Mouse (Mus musculus) activated CD4-positive, CD25-positive, alpha-beta regulatory T cell, adult 4 months (primary cell): ENCODE data around the gene Rcn2. TPM values are rescaled to one million over a fixed set of nuclear protein-coding genes. Genes with fewer than 3 reads are reported as not detected.

Experiments used
- ATAC-seq: one replicate; pipeline ENCODE4 v1.8.0; 2017
- polyA plus RNA-seq, 2 experiments: library from polyadenylated mRNA; unstranded; fragments of 100-300 nt; shearing (Covaris generic); gene quantifications; one replicate each; pipeline ENCODE4 v1.2.1; 2017

Rcn2 gene
- polyA plus RNA-seq, 2 experiments from 2014 or later, result 16.7 to 21.5 TPM

DNA sequence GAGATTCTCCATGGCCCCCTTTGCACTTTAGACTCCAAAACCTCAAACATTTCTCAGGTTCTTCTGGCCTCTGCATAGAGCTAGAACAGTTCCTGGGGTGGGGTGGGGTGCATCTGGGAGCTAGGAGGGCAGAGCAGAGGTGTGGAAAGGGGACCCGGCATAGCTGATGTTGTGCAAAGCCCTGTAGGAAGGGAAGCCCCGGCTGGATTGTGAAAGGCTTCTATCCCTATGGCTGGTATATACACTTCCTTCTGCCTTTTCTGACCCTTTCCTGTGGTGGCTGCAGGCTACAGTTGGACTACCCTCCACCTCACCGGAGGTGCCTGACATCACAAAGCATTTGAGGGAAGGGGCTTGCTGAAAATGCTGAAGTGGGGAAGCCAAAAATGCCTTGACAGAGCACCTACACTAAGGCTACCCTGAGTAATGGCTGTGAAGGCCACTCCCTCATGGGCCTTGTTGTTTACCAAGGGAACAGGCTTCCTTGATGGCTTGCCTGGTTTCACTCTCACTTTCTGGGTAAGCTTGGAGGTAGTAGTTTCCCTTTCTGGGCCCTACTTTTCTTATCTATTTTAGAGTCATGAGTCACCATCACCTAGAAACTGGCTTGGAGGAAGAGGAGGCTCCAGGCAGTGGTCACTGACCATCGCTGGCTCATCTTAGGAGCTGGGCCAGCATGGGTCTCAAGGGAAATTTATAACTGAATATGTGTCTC is 56.1 kb downstream of the Rcn2 start:
- peak; percentile 53 for ATAC-seq

DNA sequence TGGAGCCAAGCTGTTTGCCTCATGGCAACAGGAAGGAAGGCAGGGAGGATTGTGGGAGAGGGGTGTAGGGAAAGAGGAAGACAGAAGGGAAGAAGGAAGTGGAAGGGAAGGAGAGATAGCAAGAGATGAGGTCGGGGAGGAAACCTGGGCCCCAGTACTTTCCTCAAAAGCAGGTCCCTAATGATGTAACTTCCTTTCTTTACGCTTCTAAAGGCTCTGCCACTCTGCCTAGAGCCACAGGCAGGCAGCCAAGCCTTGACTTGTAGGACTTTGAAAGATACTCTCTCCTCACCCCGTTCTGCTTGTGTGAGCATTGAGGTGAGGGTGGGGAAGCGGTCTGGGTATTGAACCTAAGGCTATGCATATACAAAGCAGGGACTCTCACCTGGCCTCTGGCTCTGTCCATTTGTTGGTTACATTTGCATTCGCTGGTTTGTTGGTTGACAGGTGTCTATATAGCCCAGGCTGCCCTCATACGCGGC is 58.4 kb downstream of the Rcn2 start:
- peak; percentile 13 for ATAC-seq

GRCm38 (mm10) chr9:56101022-56101421 is 59.4 kb downstream of the Rcn2 start:
- no peak for ATAC-seq

DNA sequence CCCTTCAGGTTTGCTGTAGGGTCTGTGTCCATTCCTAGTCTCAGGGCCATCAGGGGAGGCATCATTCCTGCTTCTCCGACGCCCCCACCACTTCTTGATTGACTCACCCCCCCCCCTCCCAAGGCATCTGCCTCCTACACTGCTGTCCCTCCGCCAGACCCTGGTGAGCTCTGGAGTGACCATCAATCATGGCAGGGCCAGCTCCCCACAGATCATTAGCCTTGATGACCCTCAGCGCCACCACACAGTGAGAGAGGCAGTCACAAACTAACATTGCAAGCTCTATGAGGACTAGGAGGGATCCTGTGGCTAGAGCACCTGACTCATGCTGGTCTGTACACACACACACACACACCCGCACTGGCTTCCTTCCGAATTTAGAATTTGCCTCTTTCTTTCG is 63.3 kb downstream of the Rcn2 start:
- ATAC-seq, result no peak

- no peak for ATAC-seq
Observed at GRCm38 (mm10) chr9:56106274-56107072, 64.8 kb downstream of the Rcn2 start.

- no peak for ATAC-seq
Observed at GRCm38 (mm10) chr9:56107527-56107926, 65.9 kb downstream of the Rcn2 start.

DNA sequence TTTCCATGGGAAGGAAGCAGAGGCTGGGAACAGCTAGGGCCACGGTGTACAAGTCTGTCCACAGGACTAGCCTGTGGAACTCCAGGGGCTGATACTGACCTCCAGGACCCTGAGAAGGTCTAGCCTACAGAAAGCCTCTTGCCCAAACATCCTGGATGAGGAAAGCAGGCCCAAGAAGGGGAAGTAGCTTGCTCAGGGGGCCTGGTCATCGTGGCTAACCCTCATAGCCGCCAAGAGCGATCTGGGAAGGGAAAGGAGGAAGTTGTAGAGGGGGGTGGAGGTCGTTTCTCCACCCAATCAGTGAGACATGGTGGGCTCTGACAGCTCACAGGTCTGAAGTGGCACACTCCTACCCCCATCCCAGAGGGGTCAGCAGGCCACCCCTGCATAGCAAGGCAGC is 66.5 kb downstream of the Rcn2 start:
- ATAC-seq, result no peak

Other genes with a start within 250 kb of the Rcn2 start
- 10 to 100 TPM; 20.1 to 25.2 TPM for gene Scaper, start 103.7 kb upstream of the Rcn2 start, polyA plus RNA-seq
- not detected for gene 4930563M21Rik, start 31.3 kb upstream of the Rcn2 start, polyA plus RNA-seq
- 10 to 100 TPM; 37.9 to 40.7 TPM for gene Pstpip1, start 48.1 kb downstream of the Rcn2 start, polyA plus RNA-seq
- 10 to 100 TPM; 31.0 to 31.4 TPM for gene Tspan3, start 123.6 kb downstream of the Rcn2 start, polyA plus RNA-seq